Mouse (Mus musculus): ENCODE data around the gene Mrps18c.
A peak's percentile ranks its signal among the peaks of the same experiment; 100 is the strongest.

Gene Mrps18c

GRCm38 (mm10) chr5:100798165-100798860, at the start of gene Mrps18c, which contains the start of gene Helq:
TSS of gene Mrps18c (plus strand) at chr5:100798627.
TSS of gene Helq (minus strand) at chr5:100798598.
- peak; percentile 92 for DNase-seq

- no peak for DNase-seq
Measured at GRCm38 (mm10) chr5:100750617-100751255, 47.7 kb upstream of the Mrps18c start.

GRCm38 (mm10) chr5:100751655-100752054, 46.8 kb upstream of the Mrps18c start:
- no peak for DNase-seq

- no peak for DNase-seq
Measured at GRCm38 (mm10) chr5:100753407-100753806, 45.0 kb upstream of the Mrps18c start.

- no peak for DNase-seq
Measured at GRCm38 (mm10) chr5:100758121-100758520, 40.3 kb upstream of the Mrps18c start.

GRCm38 (mm10) chr5:100760049-100760663, 38.3 kb upstream of the Mrps18c start:
- no peak for DNase-seq

GRCm38 (mm10) chr5:100761736-100762135, 36.7 kb upstream of the Mrps18c start:
- DNase-seq = no peak

- DNase-seq = no peak
Measured at GRCm38 (mm10) chr5:100766026-100766425, 32.4 kb upstream of the Mrps18c start.

- no peak for DNase-seq
Measured at GRCm38 (mm10) chr5:100771575-100771974, 26.9 kb upstream of the Mrps18c start.

GRCm38 (mm10) chr5:100775778-100776404, 22.5 kb upstream of the Mrps18c start:
- DNase-seq = no peak

GRCm38 (mm10) chr5:100776900-100777299, 21.5 kb upstream of the Mrps18c start:
- no peak for DNase-seq

GRCm38 (mm10) chr5:100779002-100779401, 19.4 kb upstream of the Mrps18c start:
- no peak for DNase-seq

GRCm38 (mm10) chr5:100787527-100787926, 10.9 kb upstream of the Mrps18c start:
- no peak for DNase-seq

- DNase-seq = no peak
Measured at GRCm38 (mm10) chr5:100792261-100792660, 6.2 kb upstream of the Mrps18c start.

GRCm38 (mm10) chr5:100794084-100794483, 4.3 kb upstream of the Mrps18c start:
- DNase-seq = no peak

- no peak for DNase-seq
Measured at GRCm38 (mm10) chr5:100818341-100818740, 19.9 kb downstream of the Mrps18c start.

GRCm38 (mm10) chr5:100819568-100820480, 21.4 kb downstream of the Mrps18c start:
- DNase-seq = no peak

GRCm38 (mm10) chr5:100820483-100821184, 22.2 kb downstream of the Mrps18c start, which contains the start of gene Abraxas1:
TSS of gene Abraxas1 (minus strand) at chr5:100820965.
- peak; percentile 89 for DNase-seq

- DNase-seq = no peak
Measured at GRCm38 (mm10) chr5:100821375-100821774, 22.9 kb downstream of the Mrps18c start.

GRCm38 (mm10) chr5:100822826-100823225, 24.4 kb downstream of the Mrps18c start:
- no peak for DNase-seq

GRCm38 (mm10) chr5:100825975-100826374, 27.5 kb downstream of the Mrps18c start:
- DNase-seq = no peak

- no peak for DNase-seq
Measured at GRCm38 (mm10) chr5:100826531-100826930, 28.1 kb downstream of the Mrps18c start.

Data from right cerebral cortex, postnatal 25 days (tissue).